Mouse (Mus musculus): ENCODE measurements around the gene Kank1. TPM values are rescaled to one million over a fixed set of nuclear protein-coding genes. Genes with fewer than 3 reads are reported as not detected.

The Kank1 gene
- polyA plus RNA-seq, 1 experiment = 8.7 TPM

GRCm38 (mm10) chr19:25395035-25395434, 158.3 kb downstream of the Kank1 start:
- TF ChIP-seq CTCF (IDR thresholded peaks at IDR 0.05; ENCODE audit: borderline replicate concordance, extremely low read depth, insufficient read depth, insufficient read length) (no peak), POLR2A (IDR thresholded peaks at IDR 0.05; ENCODE audit: borderline replicate concordance, extremely low read depth, insufficient read depth, insufficient read length, poor library complexity, severe bottlenecking) (no peak)
- DNase-seq (ENCODE audit: low read depth) = peak; percentile 90

GRCm38 (mm10) chr19:25396709-25397266, 160.0 kb downstream of the Kank1 start:
- TF ChIP-seq POLR2A (IDR thresholded peaks at IDR 0.05; ENCODE audit: borderline replicate concordance, extremely low read depth, insufficient read depth, insufficient read length, poor library complexity, severe bottlenecking) (no peak), CTCF (IDR thresholded peaks at IDR 0.05; ENCODE audit: borderline replicate concordance, extremely low read depth, insufficient read depth, insufficient read length) (no peak)

GRCm38 (mm10) chr19:25399511-25400211, 162.9 kb downstream of the Kank1 start:
- DNase-seq (ENCODE audit: low read depth) = peak; percentile 48
- no peak for TF ChIP-seq CTCF (IDR thresholded peaks at IDR 0.05; ENCODE audit: borderline replicate concordance, extremely low read depth, insufficient read depth, insufficient read length)
- TF ChIP-seq POLR2A (IDR thresholded peaks at IDR 0.05; ENCODE audit: borderline replicate concordance, extremely low read depth, insufficient read depth, insufficient read length, poor library complexity, severe bottlenecking) = no peak

More at GRCm38 (mm10) chr19:25396709-25397266, 160.0 kb downstream of the Kank1 start:
- no peak for DNase-seq (ENCODE audit: low read depth)

DNA sequence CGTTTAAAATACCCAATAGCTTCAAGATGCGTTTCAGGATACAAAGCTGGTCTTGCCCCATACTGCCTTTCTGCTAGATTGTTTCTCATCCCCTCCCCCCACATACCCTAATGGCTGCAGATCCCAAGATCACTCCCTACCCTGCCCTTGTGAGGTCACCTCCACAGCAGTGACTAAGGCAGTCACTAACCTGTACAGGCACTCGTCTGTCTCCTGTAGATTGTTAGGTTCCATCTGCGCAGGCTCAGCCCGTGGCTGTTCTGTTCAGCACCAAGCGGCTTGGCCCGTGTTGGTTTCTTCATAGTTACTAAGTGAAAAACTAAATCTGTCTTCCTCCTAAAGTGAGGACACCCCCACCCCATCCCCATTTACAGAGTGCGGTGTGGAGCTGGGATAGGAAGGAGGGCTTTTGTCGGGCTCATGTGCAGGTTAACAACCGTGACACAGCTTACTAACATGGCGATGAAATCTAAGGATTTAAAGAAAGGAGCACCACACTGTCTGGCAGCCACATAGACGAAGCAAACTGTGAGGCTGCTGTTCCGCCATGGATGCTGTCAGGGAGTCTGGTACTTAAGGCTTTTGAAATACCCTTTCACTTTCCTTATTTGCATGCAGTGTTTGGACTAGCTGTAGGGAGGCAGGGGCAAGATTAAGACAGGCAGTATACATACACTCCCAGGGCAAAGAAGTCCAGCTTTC, 163.6 kb downstream of the Kank1 start:
- TF ChIP-seq CTCF (IDR thresholded peaks at IDR 0.05; ENCODE audit: borderline replicate concordance, extremely low read depth, insufficient read depth, insufficient read length) (no peak), POLR2A (IDR thresholded peaks at IDR 0.05; ENCODE audit: borderline replicate concordance, extremely low read depth, insufficient read depth, insufficient read length, poor library complexity, severe bottlenecking) (no peak)

GRCm38 (mm10) chr19:25401521-25401920, 164.7 kb downstream of the Kank1 start:
- DNase-seq (ENCODE audit: low read depth) = peak; percentile 70
- TF ChIP-seq CTCF (IDR thresholded peaks at IDR 0.05; ENCODE audit: borderline replicate concordance, extremely low read depth, insufficient read depth, insufficient read length) (no peak), POLR2A (IDR thresholded peaks at IDR 0.05; ENCODE audit: borderline replicate concordance, extremely low read depth, insufficient read depth, insufficient read length, poor library complexity, severe bottlenecking) (no peak)

More for the DNA sequence above, 163.6 kb downstream of the Kank1 start:
- DNase-seq (ENCODE audit: low read depth) = peak; percentile 82

DNA sequence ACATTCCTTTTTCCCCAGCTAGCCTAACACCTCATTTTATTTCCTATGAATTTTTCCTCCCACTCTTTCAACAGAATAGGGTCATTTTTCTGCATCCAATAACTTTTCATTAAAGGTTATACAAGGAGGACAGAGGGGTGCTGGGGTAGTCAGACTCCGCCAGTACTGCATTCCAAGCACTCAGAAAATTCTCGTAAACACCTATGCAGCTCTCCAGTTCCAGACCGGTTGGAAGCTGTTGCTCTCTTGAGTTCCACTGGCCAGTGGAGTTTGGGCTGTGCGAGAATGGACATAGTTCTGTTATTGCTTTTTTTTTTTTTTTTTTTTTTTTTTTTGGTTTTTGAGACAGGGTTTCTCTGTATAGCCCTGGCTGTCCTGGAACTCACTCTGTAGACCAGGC, 167.4 kb downstream of the Kank1 start:
- no peak for DNase-seq (ENCODE audit: low read depth)
- no peak for TF ChIP-seq CTCF (IDR thresholded peaks at IDR 0.05; ENCODE audit: borderline replicate concordance, extremely low read depth, insufficient read depth, insufficient read length)
- no peak for TF ChIP-seq POLR2A (IDR thresholded peaks at IDR 0.05; ENCODE audit: borderline replicate concordance, extremely low read depth, insufficient read depth, insufficient read length, poor library complexity, severe bottlenecking)

GRCm38 (mm10) chr19:25405987-25406386, 169.2 kb downstream of the Kank1 start:
- TF ChIP-seq CTCF (IDR thresholded peaks at IDR 0.05; ENCODE audit: borderline replicate concordance, extremely low read depth, insufficient read depth, insufficient read length) (no peak), POLR2A (IDR thresholded peaks at IDR 0.05; ENCODE audit: borderline replicate concordance, extremely low read depth, insufficient read depth, insufficient read length, poor library complexity, severe bottlenecking) (no peak)
- DNase-seq (ENCODE audit: low read depth) = no peak

GRCm38 (mm10) chr19:25406481-25407184, 169.9 kb downstream of the Kank1 start:
- DNase-seq (ENCODE audit: low read depth) = peak; percentile 69
- TF ChIP-seq POLR2A (IDR thresholded peaks at IDR 0.05; ENCODE audit: borderline replicate concordance, extremely low read depth, insufficient read depth, insufficient read length, poor library complexity, severe bottlenecking) = no peak
- TF ChIP-seq CTCF (IDR thresholded peaks at IDR 0.05; ENCODE audit: borderline replicate concordance, extremely low read depth, insufficient read depth, insufficient read length) = no peak

DNA sequence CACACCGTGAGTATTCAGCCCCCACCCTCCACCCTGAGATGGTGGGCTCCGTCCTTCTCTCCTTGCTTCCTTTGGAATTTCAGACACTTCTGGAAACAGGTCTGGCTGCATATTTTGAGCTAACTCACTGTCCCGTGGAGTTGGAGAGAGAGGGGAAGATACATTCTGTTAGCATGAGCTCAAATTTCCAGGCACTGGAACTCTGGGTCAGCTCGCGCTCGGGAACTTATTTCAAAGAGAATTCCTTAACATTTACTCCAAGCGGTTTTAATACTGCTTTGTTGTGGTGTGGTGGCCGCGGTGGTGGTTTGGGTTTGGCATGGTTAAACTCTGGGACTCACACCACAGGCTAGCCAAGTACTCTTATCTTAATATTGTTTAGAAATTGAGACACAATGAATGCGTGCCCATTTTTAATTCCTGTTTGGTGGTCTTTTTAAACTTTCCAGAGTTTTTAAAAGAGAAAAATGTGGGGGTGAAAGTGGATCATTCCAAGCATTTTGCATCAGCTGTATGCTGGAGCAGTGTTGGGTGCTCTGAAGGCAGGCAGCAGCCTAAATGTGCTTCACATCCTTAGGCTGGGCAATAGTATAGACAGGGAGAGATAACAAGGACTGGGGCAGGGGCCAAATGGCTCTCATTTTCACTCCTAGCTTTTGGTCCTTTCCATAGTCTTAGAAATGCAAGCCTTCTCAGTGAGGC, 170.6 kb downstream of the Kank1 start:
- no peak for DNase-seq (ENCODE audit: low read depth)
- TF ChIP-seq POLR2A (IDR thresholded peaks at IDR 0.05; ENCODE audit: borderline replicate concordance, extremely low read depth, insufficient read depth, insufficient read length, poor library complexity, severe bottlenecking) (no peak), CTCF (IDR thresholded peaks at IDR 0.05; ENCODE audit: borderline replicate concordance, extremely low read depth, insufficient read depth, insufficient read length) (no peak)

- peak; percentile 29 for DNase-seq (ENCODE audit: low read depth)
- TF ChIP-seq POLR2A (IDR thresholded peaks at IDR 0.05; ENCODE audit: borderline replicate concordance, extremely low read depth, insufficient read depth, insufficient read length, poor library complexity, severe bottlenecking) = no peak
Measured at GRCm38 (mm10) chr19:25407887-25408236, 171.1 kb downstream of the Kank1 start.

DNA sequence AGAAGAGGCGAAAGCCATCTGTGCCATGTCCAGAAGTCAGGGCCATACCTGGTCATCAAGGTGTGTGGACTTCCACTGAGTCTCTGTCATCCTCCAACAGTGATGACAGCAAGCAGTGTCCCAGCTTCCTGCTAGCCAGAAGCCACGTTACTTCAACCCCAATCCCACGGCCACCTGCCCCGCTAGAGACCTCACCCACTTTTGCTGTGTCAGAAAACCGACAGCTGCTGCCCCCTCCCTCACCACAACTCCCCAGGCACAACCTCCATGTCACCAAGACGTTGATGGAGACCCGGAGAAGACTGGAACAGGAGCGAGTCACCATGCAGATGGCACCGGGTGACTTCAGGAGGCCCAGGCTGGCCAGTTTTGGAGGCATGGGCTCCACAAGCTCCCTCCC, 172.5 kb downstream of the Kank1 start:
- TF ChIP-seq CTCF (IDR thresholded peaks at IDR 0.05; ENCODE audit: borderline replicate concordance, extremely low read depth, insufficient read depth, insufficient read length) = no peak
- DNase-seq (ENCODE audit: low read depth) = no peak

Measured in brain, embryonic 14.5 days (tissue).